Mouse (Mus musculus): Measurements from ENCODE around the gene Snrnp35. TPM values are rescaled to one million over a fixed set of nuclear protein-coding genes. Genes with fewer than 3 reads are reported as not detected.
A peak's percentile ranks its signal among the peaks of the same experiment; 100 is the strongest.
"Not testable (repeated sequence)": the region's sequence is repeated elsewhere in the genome, so short reads cannot be mapped to it uniquely, and the experiment has no call there.

Gene Snrnp35
- 10 to 100 TPM; 21.0 to 28.1 TPM for total RNA-seq (2021)
- long read RNA-seq, experiment 1, partial matches to known transcripts: 0 of 10 reads
- long read RNA-seq, experiment 1, other reads (novel, unspliced or antisense): 9 of 10 reads
- long read RNA-seq, experiment 2, transcript Snrnp35-201 (2 exons, 1,115 nt): major isoform, 5 of 13 reads
- long read RNA-seq, experiment 2, partial matches to known transcripts: 0 of 13 reads
- long read RNA-seq, experiment 2, other reads (novel, unspliced or antisense): 4 of 13 reads

GRCm38 (mm10) chr5:124482966-124483654, at the start of gene Snrnp35:
Snrnp35 (plus strand) TSS chr5:124483134.
- DNase-seq (ENCODE audit: low spot score): peak; percentile 91

DNA sequence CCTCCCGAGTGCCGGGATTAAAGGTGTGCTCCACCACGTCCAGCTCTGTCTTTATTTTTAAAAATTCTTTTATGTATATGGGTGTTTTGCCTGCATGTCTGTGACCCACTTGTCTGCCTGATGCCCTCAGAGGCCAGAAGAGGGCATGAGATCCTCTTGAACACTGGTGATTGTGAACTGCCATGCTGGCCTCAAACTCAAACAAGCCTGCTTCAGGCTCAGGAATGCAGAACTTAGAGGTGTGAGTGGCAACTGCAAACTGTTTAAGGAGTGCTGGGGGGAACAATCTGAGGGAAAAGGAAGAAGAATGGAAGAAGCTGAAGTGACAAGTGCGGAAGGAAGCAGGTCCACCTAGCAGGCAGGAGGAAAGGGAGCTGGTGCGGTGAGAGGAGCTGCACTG, 44.7 kb upstream of the Snrnp35 start:
- no peak for DNase-seq (ENCODE audit: low spot score)

GRCm38 (mm10) chr5:124438746-124439145, 44.2 kb upstream of the Snrnp35 start:
- no peak for DNase-seq (ENCODE audit: low spot score)

DNA sequence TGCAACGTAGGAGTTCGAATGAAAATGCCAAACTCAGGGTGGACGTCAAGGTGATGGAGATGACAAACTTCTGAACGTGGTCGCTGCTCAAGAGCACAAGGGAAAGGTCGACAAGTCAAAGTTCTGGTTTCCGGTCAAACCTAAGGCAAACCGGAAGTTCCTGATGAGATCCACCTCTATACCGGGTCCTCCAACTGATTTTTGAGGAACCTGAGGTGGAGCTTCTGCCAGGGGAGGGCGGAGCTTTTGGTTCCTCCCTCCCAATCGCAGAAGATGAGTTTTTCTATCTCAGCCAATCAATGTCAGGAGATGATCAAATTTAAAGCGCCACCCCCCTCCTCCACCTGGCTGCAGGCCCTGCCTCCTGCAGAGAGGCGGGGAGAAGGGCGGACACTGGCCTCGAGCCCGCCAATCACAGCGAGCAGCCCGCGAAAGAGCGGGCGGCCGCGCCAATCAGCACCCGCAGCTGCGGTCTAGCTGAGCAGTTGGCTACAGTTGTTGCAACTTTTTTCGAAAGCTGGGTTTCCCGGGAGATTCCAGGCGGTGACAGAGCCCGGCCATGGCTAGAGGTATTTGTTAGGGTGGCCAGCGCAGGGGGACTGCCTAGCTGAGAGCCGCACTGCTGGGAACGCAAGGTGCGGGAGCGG, 43.4 kb upstream of the Snrnp35 start, which contains the start of gene Kmt5a:
Gene Kmt5a (plus strand): TSS at position 484 of the 647 bp plus-strand sequence.
- peak; percentile 95 for DNase-seq (ENCODE audit: low spot score)

DNA sequence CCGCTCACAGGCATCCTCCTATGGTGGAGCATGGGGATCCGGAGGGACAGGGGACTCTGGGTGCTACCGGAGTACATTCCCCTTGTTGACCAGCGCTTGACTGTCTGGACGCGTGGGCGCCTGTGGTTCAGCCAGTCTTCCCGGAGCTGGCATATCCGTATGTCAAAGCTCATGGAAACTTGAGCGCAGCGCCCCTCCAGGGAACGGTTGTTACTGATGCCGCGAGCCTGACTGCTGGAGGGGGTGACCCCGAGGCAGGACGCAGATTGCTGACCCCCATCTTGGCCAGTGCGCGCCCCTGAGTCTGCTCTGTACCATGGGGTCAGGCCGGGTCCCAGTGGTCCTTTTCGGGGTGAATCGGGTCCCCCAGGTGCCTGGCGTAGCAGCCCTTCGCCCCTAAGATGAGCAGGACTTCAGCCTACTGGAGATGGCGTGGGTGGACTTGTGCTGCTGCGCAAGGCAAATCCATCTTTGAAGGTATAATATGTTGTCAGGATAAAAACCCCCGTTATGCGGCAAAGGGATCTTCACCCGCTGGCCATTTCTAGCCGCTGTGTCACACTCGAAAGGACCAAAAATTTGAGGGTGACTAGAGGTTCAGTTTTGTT, 42.7 kb upstream of the Snrnp35 start:
- DNase-seq (ENCODE audit: low spot score): peak; percentile 64

- no peak for DNase-seq (ENCODE audit: low spot score)
Observed at GRCm38 (mm10) chr5:124442628-124443027, 40.3 kb upstream of the Snrnp35 start.

- DNase-seq (ENCODE audit: low spot score): no peak
Observed at GRCm38 (mm10) chr5:124444208-124444607, 38.7 kb upstream of the Snrnp35 start.

DNA sequence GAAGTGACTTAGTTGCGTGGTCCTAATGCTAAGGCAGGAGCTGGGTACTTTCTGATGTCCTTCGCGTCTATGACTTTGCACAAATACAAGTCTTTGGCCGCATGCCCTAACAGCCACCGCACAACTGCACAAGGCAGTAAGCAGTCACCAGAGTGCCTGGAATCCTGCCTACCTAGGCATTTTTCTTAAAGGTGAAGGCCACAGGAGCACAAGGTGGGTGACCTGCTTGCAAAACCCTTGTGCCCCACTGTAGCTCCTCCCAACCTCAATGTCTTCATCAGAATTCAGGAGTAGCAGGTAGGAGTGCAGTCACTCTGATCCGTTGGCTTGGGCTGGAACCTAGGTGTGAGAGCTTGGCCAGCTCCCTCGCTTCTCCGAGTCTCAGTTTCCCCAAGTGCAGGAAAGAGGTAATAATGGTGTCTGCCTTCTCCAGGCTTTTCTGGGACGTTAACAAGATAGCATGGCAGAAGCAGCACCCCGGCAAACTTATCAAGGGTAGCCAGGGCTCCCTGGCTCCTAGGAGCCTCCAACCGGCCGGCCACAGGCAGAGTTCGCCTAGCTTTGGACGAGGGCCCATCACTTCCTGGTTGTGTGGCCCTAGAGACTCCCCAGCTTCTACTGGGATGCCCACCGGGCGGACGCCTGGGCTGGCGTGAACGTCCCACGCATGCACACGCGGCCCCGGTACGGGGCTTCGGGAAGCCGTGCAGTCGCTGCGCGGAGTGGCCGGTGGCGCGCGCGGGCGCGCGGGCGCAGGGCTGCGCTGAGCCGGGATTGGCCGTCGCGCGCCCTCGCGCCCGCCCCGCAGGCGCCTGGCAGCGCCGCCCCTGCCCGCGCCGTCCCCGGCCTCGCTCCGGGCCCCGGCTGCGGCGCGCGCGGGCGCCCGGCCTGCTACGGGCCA, 38.0 kb upstream of the Snrnp35 start:
- peak; percentile 55 for DNase-seq (ENCODE audit: low spot score)

DNA sequence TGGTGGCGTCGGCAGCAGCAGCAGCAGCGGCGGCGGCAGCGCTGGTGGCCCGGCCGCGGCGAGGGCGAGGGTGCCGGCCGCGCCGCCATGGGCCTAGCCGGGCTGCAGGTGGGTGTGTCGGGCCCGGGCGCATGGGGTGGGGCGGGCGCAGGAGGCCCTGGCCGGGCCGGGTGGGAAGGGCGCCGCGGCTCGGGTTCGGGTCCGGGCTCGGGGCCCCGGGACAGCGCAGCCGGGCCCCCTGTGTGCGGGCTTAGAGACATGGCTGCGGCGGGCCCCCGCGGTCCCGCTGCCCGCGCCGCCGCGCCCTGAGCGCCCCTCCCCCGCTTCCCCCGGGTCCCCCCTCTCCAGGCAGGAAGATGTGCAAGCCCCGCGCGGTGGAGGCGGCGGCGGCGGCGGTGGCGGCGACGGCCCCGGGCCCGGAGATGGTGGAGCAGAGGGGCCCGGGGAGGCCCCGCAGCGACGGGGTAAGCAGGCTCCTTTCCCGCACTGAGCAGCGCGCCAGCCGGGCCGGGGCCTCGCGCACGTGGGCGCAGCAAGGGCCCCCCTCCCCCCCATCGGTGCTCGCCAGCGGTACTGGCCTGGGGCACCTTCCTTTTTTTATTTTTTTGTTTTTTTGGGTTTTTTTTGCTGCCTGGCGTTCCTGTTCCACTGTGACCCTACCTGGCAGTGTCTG, 37.2 kb upstream of the Snrnp35 start:
- DNase-seq (ENCODE audit: low spot score): peak; percentile 27

- peak; percentile 67 for DNase-seq (ENCODE audit: low spot score)
Observed at GRCm38 (mm10) chr5:124446301-124446881, 36.5 kb upstream of the Snrnp35 start.

DNA sequence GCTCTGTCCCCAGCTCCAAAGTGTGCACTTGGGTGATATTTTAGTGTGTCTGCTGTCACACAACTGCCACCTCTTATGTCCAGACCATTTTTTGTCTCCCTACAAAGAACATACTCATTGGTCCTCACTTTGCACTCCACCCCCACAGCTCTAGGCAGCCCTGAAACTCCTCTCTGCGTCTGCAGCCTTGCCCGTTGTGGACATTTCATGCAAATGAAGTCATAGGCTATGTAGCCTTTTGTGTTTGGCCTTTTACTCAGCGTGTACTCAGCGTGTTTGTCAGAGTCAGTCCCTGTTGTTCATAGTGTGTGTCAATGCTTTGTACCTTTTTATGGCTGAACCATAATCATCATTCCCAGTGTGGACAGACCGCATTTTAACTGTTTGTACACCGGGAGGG, 33.4 kb upstream of the Snrnp35 start:
- no peak for DNase-seq (ENCODE audit: low spot score)

- DNase-seq (ENCODE audit: low spot score): no peak
Observed at GRCm38 (mm10) chr5:124450051-124450450, 32.9 kb upstream of the Snrnp35 start.

DNA sequence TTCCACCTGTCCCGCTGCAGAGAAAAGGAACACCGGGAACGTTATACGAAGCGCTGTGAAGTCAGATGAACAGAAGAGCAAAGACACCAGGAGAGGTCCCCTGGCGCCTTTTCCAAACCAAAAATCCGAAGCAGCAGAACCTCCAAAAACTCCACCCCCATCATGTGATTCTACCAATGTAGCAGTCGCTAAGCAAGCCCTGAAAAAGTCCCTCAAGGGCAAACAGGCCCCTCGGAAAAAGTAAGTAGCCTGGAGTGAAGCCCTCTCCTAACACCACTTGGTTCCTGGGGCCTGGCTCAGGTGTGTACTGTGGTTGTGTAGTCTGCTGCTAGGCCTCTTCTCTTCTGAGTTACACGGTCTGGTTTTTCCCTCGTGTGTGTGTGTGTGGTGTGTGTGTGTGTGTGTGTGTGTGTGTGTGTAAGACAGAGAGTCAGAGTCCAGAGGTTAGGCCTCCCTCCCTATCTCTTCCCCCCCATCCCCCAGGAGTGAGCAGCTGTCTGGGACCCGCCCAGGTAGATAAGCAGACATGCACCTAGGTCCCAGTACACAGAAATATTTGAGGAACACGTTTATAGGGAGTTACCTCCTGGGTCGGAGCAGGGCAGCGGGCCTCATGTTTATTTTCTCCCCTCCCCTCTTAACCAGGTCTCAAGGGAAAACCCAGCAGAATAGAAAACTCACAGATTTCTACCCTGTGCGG, 32.1 kb upstream of the Snrnp35 start:
- no peak for DNase-seq (ENCODE audit: low spot score)

DNA sequence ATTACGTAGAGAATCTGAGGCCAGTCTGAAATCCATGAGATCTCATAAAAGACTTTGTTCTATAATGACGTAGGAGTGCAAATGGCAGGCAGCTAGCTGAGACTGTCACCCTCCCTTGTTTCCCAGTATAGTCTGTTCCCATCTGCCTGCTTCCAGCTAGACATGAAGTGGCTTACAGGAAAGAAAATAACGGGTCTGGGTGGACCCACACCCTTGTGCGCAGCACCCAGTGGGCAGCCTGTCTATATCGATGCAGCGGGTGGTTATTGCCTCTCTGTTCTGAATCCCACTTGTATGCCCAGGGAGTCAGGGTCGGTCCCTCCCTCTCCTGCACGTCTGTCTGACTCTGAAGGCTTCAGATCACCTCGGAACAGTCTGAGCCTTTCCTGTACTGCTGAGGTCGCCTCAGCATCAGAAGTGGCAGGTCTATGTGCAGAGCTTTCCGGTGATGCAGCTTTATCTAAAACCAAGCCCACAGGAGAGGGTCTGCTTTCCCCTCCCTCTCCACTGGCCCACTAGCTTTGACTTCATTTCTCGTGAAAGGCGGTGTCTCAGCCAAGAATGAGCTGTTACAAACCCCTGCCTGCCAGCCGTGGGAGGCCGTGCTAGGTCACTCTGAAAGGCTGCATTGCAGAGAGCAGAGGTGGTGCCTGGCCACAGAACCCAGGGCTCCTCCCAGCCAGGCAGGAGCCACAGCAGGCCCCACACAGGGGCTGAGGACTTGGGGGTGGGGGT, 30.3 kb upstream of the Snrnp35 start:
- no peak for DNase-seq (ENCODE audit: low spot score)

DNA sequence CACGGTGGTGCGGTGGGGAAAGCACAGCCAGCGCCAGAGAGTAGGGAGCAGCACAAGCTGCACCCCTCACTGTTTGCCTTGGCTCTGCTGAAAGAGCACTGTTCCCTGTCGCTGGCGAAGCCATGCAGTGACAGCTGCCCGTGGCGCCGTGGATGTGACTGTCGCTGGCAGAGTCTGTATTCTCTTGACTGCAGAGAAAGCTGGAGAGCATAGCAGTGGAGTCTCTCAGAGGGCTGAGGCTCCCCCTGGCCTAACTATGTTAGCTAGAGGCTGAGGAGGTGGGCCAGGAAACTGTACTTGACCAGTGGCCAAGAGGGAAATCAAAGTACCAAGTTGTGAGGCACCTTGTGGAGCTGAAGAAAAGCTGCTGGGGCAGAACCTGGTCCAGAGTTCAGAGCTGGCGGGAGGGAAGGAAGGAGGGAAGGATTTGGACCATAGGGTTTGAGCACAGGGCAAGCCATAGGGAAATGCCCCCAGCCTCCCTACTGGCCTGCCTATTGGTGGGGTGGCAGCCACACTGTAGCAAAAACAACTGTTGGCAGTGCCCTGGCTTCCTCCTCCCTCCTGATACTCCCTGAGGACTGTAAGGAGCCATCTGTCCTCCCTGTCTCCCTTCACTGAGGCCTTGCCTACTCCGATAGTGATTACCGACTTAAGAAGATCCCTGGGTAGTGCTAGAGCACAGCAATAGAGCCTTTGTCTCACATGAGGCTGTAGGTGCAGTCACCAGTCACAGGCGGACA, 29.4 kb upstream of the Snrnp35 start:
- DNase-seq (ENCODE audit: low spot score): no peak

- DNase-seq (ENCODE audit: low spot score): no peak
Observed at GRCm38 (mm10) chr5:124454082-124454419, 28.9 kb upstream of the Snrnp35 start.

GRCm38 (mm10) chr5:124456762-124457161, 26.2 kb upstream of the Snrnp35 start:
- DNase-seq (ENCODE audit: low spot score): no peak

DNA sequence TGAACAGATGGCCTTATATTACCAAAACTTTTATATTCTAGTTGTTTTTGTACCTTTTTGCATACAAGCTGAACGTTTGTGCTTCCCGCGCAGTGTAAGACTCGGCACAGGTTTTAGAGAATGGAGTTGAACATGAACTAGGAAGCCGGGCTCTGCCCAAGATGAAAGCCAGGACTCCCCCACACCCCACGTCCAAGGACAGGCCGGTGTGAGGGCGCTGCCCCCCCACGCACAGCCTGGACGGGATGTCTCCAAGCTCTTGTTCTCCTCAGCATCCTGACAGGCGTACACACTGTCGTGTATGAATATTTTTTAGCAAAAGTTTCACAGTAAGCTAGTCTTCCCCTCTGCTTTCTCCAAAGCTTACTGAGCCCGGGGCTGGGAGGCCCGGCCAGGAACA, 22.0 kb upstream of the Snrnp35 start:
- DNase-seq (ENCODE audit: low spot score): not testable (repeated sequence)
